Mouse (Mus musculus): ENCODE results near the gene Ccdc50. TPM values are rescaled to one million over a fixed set of nuclear protein-coding genes. Genes with fewer than 3 reads are reported as not detected.

Ccdc50 gene
- polyA plus RNA-seq, 1 experiment = 8.4 TPM

- whole genome bisulfite sequencing = 92% methylated on average over 4 of the region's 4 CpGs
- no peaks in the 10 kb centered on the region for H3K36me3 ChIP-seq (ENCODE audit: control insufficient read depth, insufficient read depth, low read length)
- H3K4me3 ChIP-seq (ENCODE audit: control insufficient read depth, insufficient read depth, low read length) = no peak overlapping the region
- peaks cover 5% of the 10 kb centered on the region; the same call in 1 of the 2 replicates for H3K4me1 ChIP-seq (replicated peaks; ENCODE audit: control insufficient read depth, insufficient read depth, low read length)
- H3K27me3 ChIP-seq (ENCODE audit: control insufficient read depth, insufficient read depth, low read length) = no peaks in the 10 kb centered on the region
- DNase-seq = no peak
- no peak for TF ChIP-seq CTCF (IDR thresholded peaks at IDR 0.05; ENCODE audit: borderline replicate concordance, control insufficient read depth, extremely low read depth, insufficient read depth, low read length, poor library complexity)
- no peak for TF ChIP-seq POLR2A (IDR thresholded peaks at IDR 0.05; ENCODE audit: control insufficient read depth, extremely low read depth, insufficient read depth, low read length, poor library complexity)
- no peak overlapping the region for H3K27ac ChIP-seq (ENCODE audit: control insufficient read depth, insufficient read depth, low read length)
Measured at GRCm38 (mm10) chr16:27390306-27390705, 1.6 kb downstream of the Ccdc50 start.

GRCm38 (mm10) chr16:27391845-27392244 lies 3.2 kb downstream of the Ccdc50 start:
- Histone ChIP-seq H3K4me1 (replicated peaks; ENCODE audit: control insufficient read depth, insufficient read depth, low read length) (peaks cover 5% of the 10 kb centered on the region; the same call in 1 of the 2 replicates), H3K4me3 (ENCODE audit: control insufficient read depth, insufficient read depth, low read length) (no peak overlapping the region), H3K27ac (ENCODE audit: control insufficient read depth, insufficient read depth, low read length) (no peak overlapping the region), H3K27me3 (ENCODE audit: control insufficient read depth, insufficient read depth, low read length) (no peaks in the 10 kb centered on the region), H3K36me3 (ENCODE audit: control insufficient read depth, insufficient read depth, low read length) (no peaks in the 10 kb centered on the region)
- WGBS = 84% methylated on average over 2 of the region's 2 CpGs
- no peak for DNase-seq
- TF ChIP-seq CTCF (IDR thresholded peaks at IDR 0.05; ENCODE audit: borderline replicate concordance, control insufficient read depth, extremely low read depth, insufficient read depth, low read length, poor library complexity) (no peak), POLR2A (IDR thresholded peaks at IDR 0.05; ENCODE audit: control insufficient read depth, extremely low read depth, insufficient read depth, low read length, poor library complexity) (no peak)

- Histone ChIP-seq H3K27ac (ENCODE audit: control insufficient read depth, insufficient read depth, low read length) (no peak overlapping the region), H3K27me3 (ENCODE audit: control insufficient read depth, insufficient read depth, low read length) (no peaks in the 10 kb centered on the region), H3K4me3 (ENCODE audit: control insufficient read depth, insufficient read depth, low read length) (no peak overlapping the region), H3K4me1 (replicated peaks; ENCODE audit: control insufficient read depth, insufficient read depth, low read length) (no peaks in the 10 kb centered on the region), H3K36me3 (ENCODE audit: control insufficient read depth, insufficient read depth, low read length) (no peaks in the 10 kb centered on the region)
- TF ChIP-seq POLR2A (IDR thresholded peaks at IDR 0.05; ENCODE audit: control insufficient read depth, extremely low read depth, insufficient read depth, low read length, poor library complexity) (no peak), CTCF (IDR thresholded peaks at IDR 0.05; ENCODE audit: borderline replicate concordance, control insufficient read depth, extremely low read depth, insufficient read depth, low read length, poor library complexity) (no peak)
- WGBS = 92% methylated on average over 4 of the region's 4 CpGs
- no peak for DNase-seq
Measured at GRCm38 (mm10) chr16:27395251-27396037, 6.8 kb downstream of the Ccdc50 start.

DNA sequence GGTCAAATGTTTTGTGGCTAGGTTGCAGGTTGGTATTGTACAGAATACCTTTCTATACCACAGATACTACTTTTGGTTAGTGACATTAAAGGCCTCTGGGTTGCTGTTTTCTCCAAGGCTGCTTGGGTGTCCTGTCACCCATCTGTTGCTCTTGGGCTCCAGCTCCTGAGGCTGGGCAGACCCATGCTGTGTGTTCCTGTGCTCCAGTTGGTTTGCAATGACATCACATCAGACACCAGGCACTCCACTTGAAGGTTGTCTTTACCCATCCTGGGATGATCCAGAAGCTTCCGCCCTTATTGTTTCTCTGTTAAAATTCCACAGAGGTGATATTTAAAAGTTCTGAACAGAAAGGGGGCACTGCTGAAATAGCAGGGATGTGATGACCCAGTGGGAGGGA lies 8.3 kb downstream of the Ccdc50 start:
- H3K4me3 ChIP-seq (ENCODE audit: control insufficient read depth, insufficient read depth, low read length) = no peak overlapping the region
- WGBS = 100% methylated on average over 1 of the region's 1 CpGs
- no peaks in the 10 kb centered on the region for H3K4me1 ChIP-seq (replicated peaks; ENCODE audit: control insufficient read depth, insufficient read depth, low read length)
- H3K27me3 ChIP-seq (ENCODE audit: control insufficient read depth, insufficient read depth, low read length) = no peaks in the 10 kb centered on the region
- TF ChIP-seq POLR2A (IDR thresholded peaks at IDR 0.05; ENCODE audit: control insufficient read depth, extremely low read depth, insufficient read depth, low read length, poor library complexity) (no peak), CTCF (IDR thresholded peaks at IDR 0.05; ENCODE audit: borderline replicate concordance, control insufficient read depth, extremely low read depth, insufficient read depth, low read length, poor library complexity) (no peak)
- no peak for DNase-seq
- no peaks in the 10 kb centered on the region for H3K36me3 ChIP-seq (ENCODE audit: control insufficient read depth, insufficient read depth, low read length)
- H3K27ac ChIP-seq (ENCODE audit: control insufficient read depth, insufficient read depth, low read length) = no peak overlapping the region

- 94% methylated on average over 3 of the region's 3 CpGs for WGBS
- Histone ChIP-seq H3K27ac (ENCODE audit: control insufficient read depth, insufficient read depth, low read length) (no peak overlapping the region), H3K4me3 (ENCODE audit: control insufficient read depth, insufficient read depth, low read length) (no peak overlapping the region), H3K4me1 (replicated peaks; ENCODE audit: control insufficient read depth, insufficient read depth, low read length) (no peaks in the 10 kb centered on the region), H3K27me3 (ENCODE audit: control insufficient read depth, insufficient read depth, low read length) (no peaks in the 10 kb centered on the region), H3K36me3 (ENCODE audit: control insufficient read depth, insufficient read depth, low read length) (no peaks in the 10 kb centered on the region)
- DNase-seq = no peak
- TF ChIP-seq POLR2A (IDR thresholded peaks at IDR 0.05; ENCODE audit: control insufficient read depth, extremely low read depth, insufficient read depth, low read length, poor library complexity) (no peak), CTCF (IDR thresholded peaks at IDR 0.05; ENCODE audit: borderline replicate concordance, control insufficient read depth, extremely low read depth, insufficient read depth, low read length, poor library complexity) (no peak)
Measured at GRCm38 (mm10) chr16:27399026-27399718, 10.5 kb downstream of the Ccdc50 start.

DNA sequence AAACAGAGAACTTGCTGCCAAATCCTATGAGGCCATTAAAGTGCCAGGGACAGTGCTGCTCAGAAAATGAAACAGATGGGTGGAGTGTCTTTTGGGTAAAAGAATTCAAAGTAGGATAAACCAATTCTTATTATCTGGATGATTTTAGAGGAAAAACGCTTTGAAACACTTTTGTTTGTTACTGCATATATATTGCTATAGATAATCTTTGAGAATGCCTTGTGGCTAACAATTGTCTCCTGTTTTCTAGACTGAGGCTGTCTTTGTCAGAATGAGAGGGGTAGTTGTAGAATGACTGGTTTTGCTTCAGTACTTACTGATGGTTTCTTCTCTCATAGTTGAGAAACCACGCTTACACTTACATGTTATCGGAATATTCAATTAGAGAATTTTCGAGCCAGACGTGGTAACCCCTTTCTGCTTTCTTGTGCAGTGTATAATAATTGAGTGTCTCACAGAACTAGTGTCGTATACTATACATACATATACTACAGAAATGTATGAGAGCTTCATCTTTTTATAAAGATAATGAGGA lies 11.1 kb downstream of the Ccdc50 start:
- Histone ChIP-seq H3K4me1 (replicated peaks; ENCODE audit: control insufficient read depth, insufficient read depth, low read length) (no peaks in the 10 kb centered on the region), H3K27ac (ENCODE audit: control insufficient read depth, insufficient read depth, low read length) (no peak overlapping the region), H3K4me3 (ENCODE audit: control insufficient read depth, insufficient read depth, low read length) (no peak overlapping the region), H3K27me3 (ENCODE audit: control insufficient read depth, insufficient read depth, low read length) (no peaks in the 10 kb centered on the region), H3K36me3 (ENCODE audit: control insufficient read depth, insufficient read depth, low read length) (no peaks in the 10 kb centered on the region)
- no peak for DNase-seq
- 96% methylated on average over 6 of the region's 6 CpGs for WGBS
- TF ChIP-seq POLR2A (IDR thresholded peaks at IDR 0.05; ENCODE audit: control insufficient read depth, extremely low read depth, insufficient read depth, low read length, poor library complexity) (no peak), CTCF (IDR thresholded peaks at IDR 0.05; ENCODE audit: borderline replicate concordance, control insufficient read depth, extremely low read depth, insufficient read depth, low read length, poor library complexity) (no peak)
